Mouse (Mus musculus) embryonic facial prominence, embryonic 10.5 days (tissue): ENCODE data around the gene Olfr220. TPM values are rescaled to one million over a fixed set of nuclear protein-coding genes. Genes with fewer than 3 reads are reported as not detected.

Experiments used
- polyA plus RNA-seq: library from polyadenylated mRNA; unstranded; fragments of >200 nt; fragmentation: Nextera tagmentation; extraction: Ambion mirVana; gene quantifications from 2 replicates; pipeline ENCODE4 v1.2.1, GENCODE M21; 2016

The Olfr220 gene
- polyA plus RNA-seq, 1 experiment from 2014 or later, result not detected

Other genes with a start within 250 kb of the Olfr220 start
- 0.05 TPM in 1 of 2 replicates, not detected in the other for gene Olfr419, start 190.0 kb upstream of the Olfr220 start, polyA plus RNA-seq
- not detected in 2 replicates for gene Mptx1, start 111.6 kb upstream of the Olfr220 start, polyA plus RNA-seq
- gene Olfr417, start 77.0 kb upstream of the Olfr220 start, polyA plus RNA-seq, result not detected in 2 replicates
- not detected in 2 replicates for gene Olfr248, start 51.0 kb upstream of the Olfr220 start, polyA plus RNA-seq
- not detected in 2 replicates for gene Olfr414, start 18.0 kb upstream of the Olfr220 start, polyA plus RNA-seq
- 2.4 and 2.5 TPM in 2 replicates for gene Fmn2, start 59.7 kb downstream of the Olfr220 start, polyA plus RNA-seq